Mouse (Mus musculus) macrophage (primary cell): Measurements from ENCODE around the gene Mov10l1. TPM values are rescaled to one million over a fixed set of nuclear protein-coding genes. Genes with fewer than 3 reads are reported as not detected.

Experiments
- H3K27ac ChIP-seq: fragments of 350-480 bp; formaldehyde crosslinking; 2 replicates; pipeline ENCODE4 v1.9.0; 2021
- H3K36me3 ChIP-seq: fragments of 350-480 bp; formaldehyde crosslinking; 2 replicates; pipeline ENCODE4 v1.9.0; 2021; ENCODE audit errors: inconsistent target
- H3K4me3 ChIP-seq: fragments of 350-480 bp; formaldehyde crosslinking; 2 replicates; pipeline ENCODE4 v1.9.0; 2021; ENCODE audit errors: inconsistent target
- H3K79me2 ChIP-seq: fragments of 350-480 bp; formaldehyde crosslinking; 2 replicates; pipeline ENCODE4 v1.9.0; 2021; ENCODE audit errors: inconsistent target
- WGBS: methylation state at CpG from one replicate; pipeline ENCODE4 v1.1.7; 2026; ENCODE audit warnings: inconsistent platforms; ENCODE audit not compliant: missing documents; 5-methylcytosine and 5-hydroxymethylcytosine counted together
- polyA plus RNA-seq: library from polyadenylated mRNA; stranded (reverse); fragments of 250-400 nt; gene quantifications from 3 replicates; pipeline ENCODE4 v1.2.4, GENCODE M21; 2018; ENCODE audit warnings: inconsistent platforms

The Mov10l1 gene
- polyA plus RNA-seq, 1 experiment from 2014 or later, result not detected

- H3K4me3 ChIP-seq, result no peak overlapping the region
- H3K79me2 ChIP-seq, result no peaks in the 10 kb centered on the region
- H3K36me3 ChIP-seq, result no peaks in the 10 kb centered on the region
- H3K27ac ChIP-seq, result no peak overlapping the region
- 91% methylated on average over 3 of the region's 3 CpGs for WGBS
Observed at GRCm38 (mm10) chr15:88979138-88979446, 3.6 kb upstream of the Mov10l1 start.

DNA sequence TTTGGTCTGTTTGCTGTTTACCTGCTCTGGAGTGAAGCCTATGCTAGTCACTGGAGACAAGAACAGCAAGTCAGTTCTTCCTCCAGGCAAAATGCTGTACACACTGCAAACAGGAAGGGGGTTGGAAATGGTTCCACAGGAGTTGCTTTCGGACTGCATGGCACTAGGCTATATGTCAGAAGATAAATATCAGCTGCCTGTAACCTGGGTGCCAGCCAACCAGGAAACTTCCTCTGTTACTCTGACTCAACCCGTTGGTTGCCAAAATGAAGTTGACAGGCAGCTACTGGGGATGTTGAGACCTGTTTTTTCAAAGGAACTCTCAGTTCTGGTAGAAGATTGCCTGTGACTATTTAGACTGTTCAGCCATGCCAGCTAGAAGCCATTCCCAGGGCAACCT, 6.5 kb downstream of the Mov10l1 start:
- no peaks in the 10 kb centered on the region for H3K36me3 ChIP-seq
- 0% methylated on average over 2 of the region's 2 CpGs for WGBS
- H3K27ac ChIP-seq, result no peak overlapping the region
- no peak overlapping the region for H3K4me3 ChIP-seq
- no peaks in the 10 kb centered on the region for H3K79me2 ChIP-seq

DNA sequence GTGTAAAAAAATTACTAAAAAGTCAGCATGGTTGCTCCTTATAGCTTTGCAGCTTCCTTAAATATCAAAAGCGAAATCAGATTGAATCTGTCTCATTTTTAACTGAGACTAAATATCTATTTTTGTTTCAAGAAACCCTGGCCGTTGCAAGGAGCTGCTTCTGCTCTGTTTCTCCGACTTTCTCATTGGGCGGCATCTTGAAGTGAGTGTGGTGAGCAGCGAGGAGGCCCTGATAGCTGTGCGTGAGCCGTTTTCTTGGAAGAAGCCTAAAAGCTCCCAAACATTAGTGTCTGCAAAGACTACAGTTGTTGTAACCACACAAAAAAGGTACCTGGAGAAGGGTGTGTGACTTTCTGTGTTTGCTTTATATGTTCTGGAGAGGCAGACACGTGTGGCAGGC, 15.9 kb downstream of the Mov10l1 start:
- Histone ChIP-seq H3K36me3 (no peaks in the 10 kb centered on the region), H3K79me2 (no peaks in the 10 kb centered on the region), H3K4me3 (no peak overlapping the region), H3K27ac (no peak overlapping the region)
- 80% methylated on average over 8 of the region's 8 CpGs for WGBS

DNA sequence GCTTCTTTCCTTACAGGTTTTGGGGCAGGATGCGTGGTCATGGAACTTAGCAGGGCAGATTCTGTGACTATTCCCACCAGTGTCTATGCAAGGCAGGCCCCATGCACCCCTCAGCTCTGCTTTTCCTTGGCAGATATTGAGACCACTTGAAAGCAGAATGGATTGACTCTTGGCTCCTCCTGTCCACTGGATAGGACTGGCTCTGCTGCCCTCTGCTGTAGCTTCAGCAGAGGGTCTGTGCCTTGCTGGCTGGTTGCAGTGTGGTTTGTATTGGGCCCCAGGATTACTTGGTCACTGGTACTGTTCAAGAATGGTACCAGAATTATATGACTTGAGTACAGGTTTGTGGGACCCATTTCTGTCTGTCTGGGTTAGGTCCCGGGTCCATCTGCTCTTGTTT, 16.4 kb downstream of the Mov10l1 start:
- Histone ChIP-seq H3K36me3 (no peaks in the 10 kb centered on the region), H3K79me2 (no peaks in the 10 kb centered on the region), H3K4me3 (no peak overlapping the region), H3K27ac (no peak overlapping the region)
- WGBS, result 81% methylated on average over 2 of the region's 2 CpGs

DNA sequence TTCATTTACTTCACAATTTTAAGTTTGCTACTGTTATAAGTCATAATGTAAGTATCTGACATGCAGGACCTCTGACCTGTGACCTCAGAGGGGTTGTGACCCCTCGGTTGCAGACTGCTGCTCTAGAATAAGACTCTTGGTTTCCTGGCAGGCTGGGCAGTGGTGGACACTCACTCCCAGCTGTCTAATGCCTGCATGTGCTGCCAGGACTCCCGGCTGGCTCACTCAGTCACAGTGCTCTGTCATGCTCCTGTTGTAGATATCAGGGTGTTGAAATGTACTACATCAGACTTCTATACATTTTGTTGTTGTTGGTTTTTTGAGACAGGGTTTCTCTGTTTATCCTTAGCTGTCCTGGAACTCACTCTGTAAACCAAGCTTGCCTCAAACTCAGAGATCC, 17.7 kb downstream of the Mov10l1 start:
- Histone ChIP-seq H3K27ac (no peak overlapping the region), H3K36me3 (no peaks in the 10 kb centered on the region), H3K79me2 (no peaks in the 10 kb centered on the region), H3K4me3 (no peak overlapping the region)
- WGBS, result 81% methylated on average over 2 of the region's 2 CpGs

DNA sequence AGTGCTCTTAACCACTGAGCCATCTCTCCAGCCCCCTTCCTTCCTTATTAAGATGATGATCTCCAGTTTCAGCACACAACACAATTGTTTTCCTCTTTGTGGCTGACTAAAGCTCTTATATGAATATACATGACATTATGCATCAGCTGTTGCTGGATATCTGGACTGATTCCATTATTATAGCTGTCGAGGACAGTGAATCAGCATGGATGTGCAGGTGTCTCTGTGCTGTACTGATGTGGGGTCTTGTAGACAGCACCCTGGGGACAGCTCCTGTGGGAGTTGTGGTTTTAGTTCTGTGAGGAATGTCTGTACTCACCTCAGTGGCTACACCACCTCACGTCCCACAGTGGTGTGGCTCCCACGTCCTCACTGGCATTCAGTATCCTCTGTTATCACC, 18.5 kb downstream of the Mov10l1 start:
- Histone ChIP-seq H3K36me3 (no peaks in the 10 kb centered on the region), H3K4me3 (no peak overlapping the region), H3K79me2 (no peaks in the 10 kb centered on the region), H3K27ac (no peak overlapping the region)
- 72% methylated on average over 3 of the region's 3 CpGs for WGBS

DNA sequence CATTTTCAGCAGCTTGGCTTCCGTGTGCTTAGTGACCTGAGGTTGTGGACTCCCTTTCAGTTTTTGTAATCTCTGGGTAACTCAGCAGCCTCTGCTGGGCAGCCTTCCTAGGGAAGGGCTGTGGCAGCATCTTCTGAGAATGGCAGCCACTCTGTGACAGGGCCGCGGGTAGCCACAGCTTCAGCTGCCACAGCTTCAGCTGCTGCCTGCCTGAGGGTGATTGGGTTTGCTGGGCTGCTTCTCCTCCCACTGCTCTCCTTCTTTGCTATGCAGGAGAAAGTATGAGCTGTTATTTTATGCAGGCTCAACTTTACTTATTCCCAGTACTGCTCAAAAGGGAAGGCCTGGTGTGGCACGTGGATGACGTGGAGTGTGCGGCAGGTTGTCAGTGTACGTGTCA, 24.3 kb downstream of the Mov10l1 start:
- 94% methylated on average over 7 of the region's 7 CpGs for WGBS
- Histone ChIP-seq H3K4me3 (no peak overlapping the region), H3K79me2 (no peaks in the 10 kb centered on the region), H3K27ac (no peak overlapping the region), H3K36me3 (no peaks in the 10 kb centered on the region)

DNA sequence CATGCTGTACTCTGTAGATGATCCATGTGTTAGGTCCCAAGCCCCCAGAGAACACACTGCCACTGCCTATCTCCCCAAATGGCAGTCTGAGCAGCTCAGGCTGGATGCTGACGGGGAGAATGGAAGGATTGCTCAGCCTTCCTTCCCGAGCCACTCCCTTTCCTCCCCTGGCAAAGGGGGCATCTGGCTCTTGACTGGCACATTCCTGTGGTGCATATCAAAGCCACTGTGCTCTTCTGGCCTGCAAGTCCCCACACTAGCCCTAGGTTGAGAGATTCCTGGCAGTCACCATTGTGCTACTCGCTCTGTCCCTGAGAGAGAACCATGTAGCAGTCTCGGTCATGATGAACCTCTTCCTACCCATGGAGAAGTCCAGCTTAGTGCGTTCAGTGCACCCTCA, 25.1 kb downstream of the Mov10l1 start:
- 79% methylated on average over 5 of the region's 5 CpGs for WGBS
- Histone ChIP-seq H3K27ac (no peak overlapping the region), H3K36me3 (no peaks in the 10 kb centered on the region), H3K79me2 (no peaks in the 10 kb centered on the region), H3K4me3 (no peak overlapping the region)

- Histone ChIP-seq H3K79me2 (no peaks in the 10 kb centered on the region), H3K27ac (no peak overlapping the region), H3K4me3 (no peak overlapping the region), H3K36me3 (no peaks in the 10 kb centered on the region)
- 95% methylated on average over 3 of the region's 3 CpGs for WGBS
Observed at GRCm38 (mm10) chr15:89016722-89017121, 34.0 kb downstream of the Mov10l1 start.

DNA sequence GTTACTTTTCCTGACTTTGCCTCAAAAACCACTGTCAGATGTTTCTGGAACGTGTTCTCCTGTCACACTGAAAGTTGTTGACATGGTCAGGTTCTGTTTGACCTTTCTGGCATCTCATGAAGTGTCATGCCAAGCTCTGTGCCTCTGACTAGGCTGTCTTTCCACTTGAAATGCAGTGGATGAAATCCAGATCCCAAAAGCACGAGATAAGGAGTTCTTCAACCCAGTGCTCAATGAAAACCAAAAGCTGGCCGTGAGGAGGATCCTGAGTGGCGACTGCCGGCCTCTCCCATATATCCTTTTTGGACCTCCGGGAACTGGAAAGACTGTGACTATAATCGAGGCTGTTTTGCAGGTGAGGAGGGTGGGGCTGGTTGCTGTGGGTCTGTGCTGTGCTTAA, 37.4 kb downstream of the Mov10l1 start:
- Histone ChIP-seq H3K4me3 (no peak overlapping the region), H3K79me2 (no peaks in the 10 kb centered on the region), H3K27ac (no peak overlapping the region), H3K36me3 (no peaks in the 10 kb centered on the region)
- WGBS, result 72% methylated on average over 7 of the region's 7 CpGs

GRCm38 (mm10) chr15:89020492-89020891, 37.8 kb downstream of the Mov10l1 start:
- Histone ChIP-seq H3K36me3 (no peaks in the 10 kb centered on the region), H3K4me3 (no peak overlapping the region), H3K79me2 (no peaks in the 10 kb centered on the region), H3K27ac (no peak overlapping the region)
- 86% methylated on average over 7 of the region's 7 CpGs for WGBS

- no peaks in the 10 kb centered on the region for H3K79me2 ChIP-seq
- H3K4me3 ChIP-seq, result no peak overlapping the region
- WGBS, result 76% methylated on average over 5 of the region's 5 CpGs
- H3K36me3 ChIP-seq, result no peaks in the 10 kb centered on the region
- no peak overlapping the region for H3K27ac ChIP-seq
Observed at GRCm38 (mm10) chr15:89044381-89044780, 61.7 kb downstream of the Mov10l1 start.

GRCm38 (mm10) chr15:89046356-89046755, 63.6 kb downstream of the Mov10l1 start:
- 94% methylated on average over 4 of the region's 4 CpGs for WGBS
- Histone ChIP-seq H3K4me3 (no peak overlapping the region), H3K36me3 (no peaks in the 10 kb centered on the region), H3K79me2 (no peaks in the 10 kb centered on the region), H3K27ac (no peak overlapping the region)

DNA sequence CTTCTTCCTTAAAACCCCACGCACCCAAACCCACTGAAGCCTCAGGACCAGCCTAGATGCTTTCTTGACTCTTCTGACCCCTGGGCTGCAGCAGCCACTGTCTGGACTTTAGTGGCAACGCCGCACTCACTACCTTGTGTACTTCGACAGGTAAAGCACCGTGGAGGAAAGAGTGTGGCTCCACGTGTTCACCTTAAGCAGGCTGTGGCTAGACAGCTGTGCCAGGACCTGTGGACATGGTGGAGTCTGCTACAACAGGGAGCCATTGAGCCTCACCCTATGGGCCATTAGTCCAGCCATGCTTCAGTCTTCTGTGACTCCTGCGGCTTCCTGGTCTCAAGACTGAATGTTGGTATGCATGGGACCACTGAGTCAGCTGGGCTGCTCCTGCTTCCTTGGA, 72.0 kb downstream of the Mov10l1 start:
- Histone ChIP-seq H3K27ac (no peak overlapping the region), H3K36me3 (no peaks in the 10 kb centered on the region), H3K79me2 (no peaks in the 10 kb centered on the region), H3K4me3 (no peak overlapping the region)
- 86% methylated on average over 7 of the region's 7 CpGs for WGBS

GRCm38 (mm10) chr15:89058736-89059135, 76.0 kb downstream of the Mov10l1 start:
- H3K79me2 ChIP-seq, result no peaks in the 10 kb centered on the region
- WGBS, result 56% methylated on average over 6 of the region's 6 CpGs
- H3K4me3 ChIP-seq, result no peak overlapping the region
- no peak overlapping the region for H3K27ac ChIP-seq
- H3K36me3 ChIP-seq, result no peaks in the 10 kb centered on the region

DNA sequence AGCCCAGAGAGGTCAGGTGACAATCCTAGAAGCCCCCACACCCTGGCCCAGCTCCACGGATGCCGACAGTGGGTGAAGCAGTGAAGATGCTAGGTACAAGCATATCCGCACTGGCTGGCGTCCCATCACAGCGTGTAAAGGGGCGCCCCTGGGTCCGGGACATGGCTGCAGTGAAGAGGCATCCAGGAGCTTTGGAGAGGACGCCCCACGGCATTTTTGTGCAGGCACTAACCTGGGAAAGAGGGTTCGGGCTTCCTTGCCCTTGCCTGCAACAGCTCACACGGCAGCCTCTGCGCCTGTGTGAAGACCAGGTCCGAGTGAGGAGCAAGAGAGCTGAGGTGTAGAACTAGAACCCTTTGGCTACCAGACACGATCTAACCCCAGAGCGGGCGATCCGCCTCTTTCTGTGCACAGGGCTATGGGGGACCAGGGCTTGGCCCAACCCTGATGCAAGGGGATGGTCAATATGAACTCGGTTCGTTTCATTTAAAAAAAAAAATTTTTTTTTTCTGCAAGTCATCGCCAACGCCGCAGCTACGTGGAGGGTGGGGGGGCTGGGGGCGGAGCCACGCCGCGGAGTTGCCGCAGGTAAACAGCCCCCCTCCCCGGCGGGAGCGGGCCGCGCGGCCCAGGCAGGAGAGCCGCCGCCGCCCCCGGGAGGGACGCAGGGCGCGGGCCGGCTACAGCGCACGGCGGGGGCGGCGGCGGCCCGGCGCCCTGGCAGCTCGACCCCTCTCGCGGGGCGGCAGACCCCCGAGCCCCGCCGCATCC, 76.6 kb downstream of the Mov10l1 start, which contains the start of gene Panx2:
TSS of gene Panx2 (plus strand) at position 574 of the 771 bp plus-strand sequence.
- H3K27ac ChIP-seq, result no peak within 1 kb of the TSS
- H3K79me2 ChIP-seq, result no peaks in the 10 kb centered on the region
- no peak within 1 kb of the TSS for H3K4me3 ChIP-seq
- no peaks in the 10 kb centered on the region for H3K36me3 ChIP-seq
- 4% methylated on average over 52 of the region's 57 CpGs for WGBS
